9 mouse cellular contexts compared by ENCODE assay signal in the genomic region with DNA sequence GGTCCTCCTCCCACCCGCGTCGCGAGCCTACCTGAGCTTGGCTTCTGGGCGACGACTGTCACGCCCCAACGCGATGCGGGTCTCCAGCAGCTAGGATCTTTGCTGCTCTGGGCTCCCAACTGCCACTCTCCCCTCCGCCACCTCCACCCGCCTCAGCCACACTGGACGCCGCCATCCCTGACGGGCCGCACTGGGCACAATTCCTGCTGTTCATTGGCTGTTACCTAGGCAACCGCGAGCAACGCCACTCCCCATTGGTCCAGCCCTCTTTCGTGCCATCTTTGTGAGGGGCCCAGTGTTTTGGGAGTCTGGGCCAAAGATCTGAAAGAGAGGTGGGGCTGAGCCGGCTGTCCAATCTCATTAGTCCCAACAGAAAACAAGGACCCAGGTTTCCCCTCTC. TPM values are rescaled to one million over a fixed set of nuclear protein-coding genes. Genes with fewer than 3 reads are reported as not detected.
DNase-seq lines count a peak whose midpoint lies in the region; ATAC-seq and TF ChIP-seq lines count a peak whose summit lies in the region.
"Had no signal": no experiment of that assay in that cellular context is flagged by ENCODE, and none has a peak within 500 bp of the region (broad histone marks: within the 10 kb centered on the region; RNA-seq: fewer than 3 reads in every experiment).

A gene (minus strand): TSS at position 192 of the 400 bp plus-strand sequence.

- TF ChIP-seq EP300 in heart, adult 2 months (IDR thresholded peaks at IDR 0.05; ENCODE audit: insufficient read depth, low read depth, low read length) = no peak

- H3K9me3 ChIP-seq in embryonic facial prominence, embryonic 12.5 days = no peaks in the 10 kb centered on the region
- no peaks in the 10 kb centered on the region for H3K9me3 ChIP-seq in limb, embryonic 11.5 days (ENCODE audit: control insufficient read depth, low read length)
- H3K9me3 ChIP-seq in midbrain, embryonic 14.5 days (ENCODE audit: control insufficient read depth, low read length) = no peaks in the 10 kb centered on the region

- peak within 1 kb of the TSS; percentile 70 for H3K9ac ChIP-seq in embryonic facial prominence, embryonic 12.5 days
- H3K9ac ChIP-seq in heart, adult 2 months (ENCODE audit: low read depth, low read length) = peak within 1 kb of the TSS; percentile 17
- peak within 1 kb of the TSS; percentile 74 for H3K9ac ChIP-seq in limb, embryonic 11.5 days (ENCODE audit: low read length)
- H3K9ac ChIP-seq in midbrain, embryonic 14.5 days (replicated peaks; ENCODE audit: low read length) = peak within 1 kb of the TSS; percentile 82

- DNase-seq in thymus, postnatal 0 days (ENCODE audit: low spot score) = peak; percentile 63
- no peak for DNase-seq in thymus, adult 18-20 months
- peak; percentile 56 to 59 for DNase-seq in heart, adult 2 months
- DNase-seq in kidney, adult 2 months = peak; percentile 94
- peak; percentile 97 for DNase-seq in limb, embryonic 11.5 days (ENCODE audit: low spot score)
- peak; percentile 96 for DNase-seq in midbrain, embryonic 14.5 days
- peak; percentile 19 to 44 for DNase-seq in spleen, postnatal 36 days (ENCODE audit: low spot score in 2 of 2)

- no peaks in the 10 kb centered on the region for H3K79me2 ChIP-seq in heart, adult 2 months (replicated peaks; ENCODE audit: control insufficient read depth, insufficient read depth, low read length)

- no peak within 1 kb of the TSS for H3K27ac ChIP-seq in embryonic facial prominence, embryonic 12.5 days
- no peak within 1 kb of the TSS for H3K27ac ChIP-seq in heart, adult 2 months
- no peak within 1 kb of the TSS for H3K27ac ChIP-seq in kidney, adult 2 months (ENCODE audit: insufficient read depth, low read depth, low read length)
- no peak within 1 kb of the TSS for H3K27ac ChIP-seq in limb, embryonic 11.5 days (replicated peaks; ENCODE audit: low read depth, low read length)
- peak within 1 kb of the TSS; percentile 58 for H3K27ac ChIP-seq in midbrain, embryonic 14.5 days (replicated peaks; ENCODE audit: low read depth, low read length)

- under 1% methylated on average over 21 of the region's 21 CpGs for WGBS in embryonic facial prominence, embryonic 12.5 days
- WGBS in heart, adult 2 months = 3% methylated on average over 21 of the region's 21 CpGs
- under 1% methylated on average over 21 of the region's 21 CpGs for WGBS in kidney, adult 2 months
- WGBS in limb, embryonic 11.5 days = 0% methylated on average over 21 of the region's 21 CpGs
- WGBS in midbrain, embryonic 14.5 days = under 1% methylated on average over 21 of the region's 21 CpGs

- peak; percentile 80 for ATAC-seq in embryonic facial prominence, embryonic 12.5 days (ENCODE audit: insufficient number of reproducible peaks, insufficient read depth, low FRiP score, low TSS enrichment)
- ATAC-seq in limb, embryonic 11.5 days (ENCODE audit: insufficient number of reproducible peaks, low FRiP score, low TSS enrichment, low read depth) = peak; percentile 80
- ATAC-seq in midbrain, embryonic 14.5 days (ENCODE audit: low FRiP score, low TSS enrichment) = peak; percentile 88

- no peak for TF ChIP-seq POLR2A in heart, adult 2 months (IDR thresholded peaks at IDR 0.05; ENCODE audit: insufficient read depth, low read depth, low read length)
- no peak for TF ChIP-seq POLR2A in kidney, adult 2 months (IDR thresholded peaks at IDR 0.05; ENCODE audit: low read depth, low read length)

- peaks cover 7% of the 10 kb centered on the region for H3K4me1 ChIP-seq in embryonic facial prominence, embryonic 12.5 days
- peaks cover 3% of the 10 kb centered on the region for H3K4me1 ChIP-seq in heart, adult 2 months (ENCODE audit: control insufficient read depth, insufficient read depth, low read length)
- peaks cover 8% of the 10 kb centered on the region for H3K4me1 ChIP-seq in kidney, adult 2 months (ENCODE audit: control insufficient read depth, insufficient read depth, low read length)
- H3K4me1 ChIP-seq in limb, embryonic 11.5 days (ENCODE audit: control insufficient read depth, insufficient read depth, low read length) = peaks cover 7% of the 10 kb centered on the region; the same call in 1 of the 2 replicates
- peaks cover 16% of the 10 kb centered on the region for H3K4me1 ChIP-seq in midbrain, embryonic 14.5 days (ENCODE audit: control insufficient read depth, insufficient read depth, low read length)

- H3K27me3 ChIP-seq in embryonic facial prominence, embryonic 12.5 days = no peaks in the 10 kb centered on the region
- H3K27me3 ChIP-seq in heart, adult 2 months (ENCODE audit: control insufficient read depth, insufficient read depth, low read length) = peaks cover 4% of the 10 kb centered on the region
- H3K27me3 ChIP-seq in kidney, adult 2 months (replicated peaks; ENCODE audit: control insufficient read depth, insufficient read depth, low read length) = no peaks in the 10 kb centered on the region
- H3K27me3 ChIP-seq in limb, embryonic 11.5 days (ENCODE audit: control insufficient read depth, insufficient read depth, low read length) = no peaks in the 10 kb centered on the region
- no peaks in the 10 kb centered on the region for H3K27me3 ChIP-seq in midbrain, embryonic 14.5 days (ENCODE audit: control insufficient read depth, insufficient read depth, low read length)
- H3K27me3 ChIP-seq: CH12.LX had no signal

- H3K4me2 ChIP-seq in embryonic facial prominence, embryonic 12.5 days (replicated peaks) = peak within 1 kb of the TSS; percentile 88
- peak within 1 kb of the TSS; percentile 86 for H3K4me2 ChIP-seq in limb, embryonic 11.5 days (ENCODE audit: low read depth, severe bottlenecking)
- H3K4me2 ChIP-seq in midbrain, embryonic 14.5 days (ENCODE audit: low read length) = peak within 1 kb of the TSS; percentile 80

- H3K4me3 ChIP-seq in embryonic facial prominence, embryonic 12.5 days = peak within 1 kb of the TSS; percentile 69
- H3K4me3 ChIP-seq in heart, adult 2 months = peak within 1 kb of the TSS; percentile 41
- peak within 1 kb of the TSS; percentile 61 for H3K4me3 ChIP-seq in kidney, adult 2 months (ENCODE audit: insufficient read depth, low read depth, low read length)
- H3K4me3 ChIP-seq in limb, embryonic 11.5 days (ENCODE audit: low read depth, low read length) = peak within 1 kb of the TSS; percentile 75
- H3K4me3 ChIP-seq in midbrain, embryonic 14.5 days (replicated peaks; ENCODE audit: low read depth, low read length) = peak within 1 kb of the TSS; percentile 80

- no peaks in the 10 kb centered on the region for H3K36me3 ChIP-seq in embryonic facial prominence, embryonic 12.5 days
- H3K36me3 ChIP-seq in heart, adult 2 months (ENCODE audit: control insufficient read depth, insufficient read depth, low read length) = no peaks in the 10 kb centered on the region
- no peaks in the 10 kb centered on the region for H3K36me3 ChIP-seq in kidney, adult 2 months (ENCODE audit: control insufficient read depth, insufficient read depth, low read length)
- no peaks in the 10 kb centered on the region for H3K36me3 ChIP-seq in limb, embryonic 11.5 days (ENCODE audit: control insufficient read depth, insufficient read depth, low read length)
- H3K36me3 ChIP-seq in midbrain, embryonic 14.5 days (ENCODE audit: control insufficient read depth, insufficient read depth, low read length) = no peaks in the 10 kb centered on the region

- intact Hi-C loops in heart, adult 2 months (cut with DNase I) = loop anchor here (5.0 kb wide), 2 partner anchors 104 to 154 kb away; a partner anchor contains a TSS

- TF ChIP-seq CTCF in heart, adult 2 months (IDR thresholded peaks at IDR 0.05) = no peak
- no peak for TF ChIP-seq CTCF in kidney, adult 2 months (conservative IDR thresholded peaks at IDR 0.05; ENCODE audit: insufficient read depth, insufficient read length, low read depth, low read length)

RNA-seq across cellular contexts. Expression of the gene that starts here (rescaled TPM):
- 1.8 and 2.2 TPM in 2 replicates for polyA plus RNA-seq in thymus, postnatal 0 days (2015; fragmentation: Nextera tagmentation; extraction: Ambion mirVana)
- 37.8 and 42.8 TPM in 2 replicates for polyA plus RNA-seq in embryonic facial prominence, embryonic 12.5 days (2016; fragmentation: Nextera tagmentation; extraction: Ambion mirVana)
- 1 to 10 TPM; 2.3 to 2.5 TPM for total RNA-seq in heart, adult 2 months (2021)
- polyA plus RNA-seq in heart, adult 2 months (2012; rRNA removed) = 5.0 and 5.5 TPM in 2 replicates
- 25.9 and 26.3 TPM in 2 replicates for polyA plus RNA-seq in kidney, adult 2 months (2012; rRNA removed)
- polyA plus RNA-seq in limb, embryonic 11.5 days (2014; fragmentation: Nextera tagmentation; extraction: Ambion mirVana) = 42.2 and 46.2 TPM in 2 replicates
- polyA plus RNA-seq in midbrain, embryonic 14.5 days (2014; fragmentation: Nextera tagmentation; extraction: Ambion mirVana) = 144 and 145 TPM in 2 replicates

Comparison
In these comparisons a context has a peak if more than half of its experiments do, and no peak if none do; other contexts are left out.
1. DNase-seq: peak in thymus, postnatal 0 days (single experiment), heart, adult 2 months (2 of 2), kidney, adult 2 months (single experiment), limb, embryonic 11.5 days (single experiment), midbrain, embryonic 14.5 days (single experiment) and spleen, postnatal 36 days (2 of 2); none in thymus, adult 18-20 months (0 of 2).
2. H3K9ac ChIP-seq: peak in every context shown above with its lines; median percentile 82 in midbrain, embryonic 14.5 days; 74 in limb, embryonic 11.5 days; 70 in embryonic facial prominence, embryonic 12.5 days; 17 in heart, adult 2 months.
3. Peak in every context shown above with its lines, with median percentiles within 50 percentile points of each other: ATAC-seq, H3K4me2 ChIP-seq and H3K4me3 ChIP-seq.